Mouse (Mus musculus) cerebellum, postnatal 10 days (tissue): ENCODE data around the gene Dtx1.

ENCODE experiments used
- DNase-seq, 2 experiments: peaks; one replicate each; pipeline ENCODE4 v3.0.0; 2021; ENCODE audit warnings: mixed read lengths in 2 of 2

Gene Dtx1

GRCm38 (mm10) chr5:120711827-120712226 is at the start of gene Dtx1:
Gene Dtx1, minus strand, starts transcription at chr5:120711927.
- no peak for DNase-seq

- no peak for DNase-seq
These were observed 42.5 kb upstream of the Dtx1 start for GRCm38 (mm10) chr5:120754215-120754614.

- no peak for DNase-seq
These were observed 41.1 kb upstream of the Dtx1 start for GRCm38 (mm10) chr5:120752786-120753185.

GRCm38 (mm10) chr5:120751206-120751605 is 39.5 kb upstream of the Dtx1 start:
- DNase-seq = no peak

GRCm38 (mm10) chr5:120749688-120750087 is 38.0 kb upstream of the Dtx1 start, which contains the start of gene Oas2:
Gene Oas2, minus strand, starts transcription at chr5:120749853.
- DNase-seq = no peak

GRCm38 (mm10) chr5:120746451-120746850 is 34.7 kb upstream of the Dtx1 start:
- DNase-seq = peak; percentile 81 to 89

GRCm38 (mm10) chr5:120742125-120742524 is 30.4 kb upstream of the Dtx1 start:
- peak; percentile 66 to 73 for DNase-seq

GRCm38 (mm10) chr5:120734380-120734990 is 22.8 kb upstream of the Dtx1 start:
- DNase-seq = peak; percentile 47 to 56

- no peak for DNase-seq
These were observed 22.0 kb upstream of the Dtx1 start for GRCm38 (mm10) chr5:120733696-120734095.

GRCm38 (mm10) chr5:120732740-120733139 is 21.0 kb upstream of the Dtx1 start:
- DNase-seq = no peak

- DNase-seq = peak; percentile 69 to 73
These were observed 17.6 kb upstream of the Dtx1 start for GRCm38 (mm10) chr5:120729319-120729718.

- no peak for DNase-seq
These were observed 14.2 kb upstream of the Dtx1 start for GRCm38 (mm10) chr5:120725811-120726455.

GRCm38 (mm10) chr5:120721005-120721404 is 9.3 kb upstream of the Dtx1 start:
- no peak for DNase-seq

GRCm38 (mm10) chr5:120718600-120719378 is 7.1 kb upstream of the Dtx1 start:
- no peak for DNase-seq

GRCm38 (mm10) chr5:120717136-120717535 is 5.4 kb upstream of the Dtx1 start:
- peak; percentile 76 to 81 for DNase-seq

- DNase-seq = peak; percentile 94 to 97
These were observed 2.6 kb upstream of the Dtx1 start for GRCm38 (mm10) chr5:120714314-120714713.

GRCm38 (mm10) chr5:120712721-120713120 is 994 bp upstream of the Dtx1 start:
- DNase-seq = no peak

- peak; percentile 89 for DNase-seq
These were observed 311 bp downstream of the Dtx1 start for GRCm38 (mm10) chr5:120711416-120711815.

- peak; percentile 77 to 78 for DNase-seq
These were observed 890 bp downstream of the Dtx1 start for GRCm38 (mm10) chr5:120710826-120711248.

GRCm38 (mm10) chr5:120710161-120710825 is 1.4 kb downstream of the Dtx1 start:
- peak; percentile 80 to 82 for DNase-seq

GRCm38 (mm10) chr5:120706976-120707375 is 4.8 kb downstream of the Dtx1 start:
- DNase-seq = no peak

- DNase-seq = peak; percentile 69 to 81
These were observed 5.2 kb downstream of the Dtx1 start for GRCm38 (mm10) chr5:120706541-120706940.

- DNase-seq = no peak
These were observed 7.3 kb downstream of the Dtx1 start for GRCm38 (mm10) chr5:120704421-120704820.
